Mouse (Mus musculus) brain, adult 10 weeks (tissue): ENCODE measurements around the gene Tagap. TPM values are rescaled to one million over a fixed set of nuclear protein-coding genes. Genes with fewer than 3 reads are reported as not detected.

Experiments
- polyA plus RNA-seq: library from polyadenylated mRNA; stranded (reverse); fragments of 350-450 nt; fragmentation: Illumina TruSeq; extraction: RNeasy Lipid Tissue Mini Kit (QIAGEN cat#74804); gene quantifications from one replicate; pipeline ENCODE4 v1.2.3, GENCODE M21; 2015; ENCODE audit warnings: low read depth, low replicate concordance

Tagap gene
- 0.65 TPM for polyA plus RNA-seq

GRCm38 (mm10) chr17:7925413-7926160, at the start of gene Tagap:
Tagap (plus strand) TSS chr17:7926000.

GRCm38 (mm10) chr17:7945117-7946052, 19.6 kb downstream of the Tagap start, which contains the start of gene Rsph3a:
Rsph3a (plus strand) TSS chr17:7945614.

Other genes starting within 250 kb of the Tagap start
- gene Fndc1, start 98.7 kb upstream of the Tagap start, polyA plus RNA-seq = 1.9 TPM
- 35.3 TPM for gene Rsph3a, start 19.6 kb downstream of the Tagap start, polyA plus RNA-seq
- 0.31 TPM for gene Gm49673, start 221.8 kb downstream of the Tagap start, polyA plus RNA-seq
- gene Rnaset2a, start 222.1 kb downstream of the Tagap start, polyA plus RNA-seq = 7.4 TPM
- 16.2 TPM for gene Fgfr1op, start 239.5 kb downstream of the Tagap start, polyA plus RNA-seq